Mouse (Mus musculus) cerebellum, postnatal 36 days (tissue): ENCODE measurements at regions not wholly inside any gene's neighbourhood (a gene's known extent, or its start where the extent isn't known, plus 50 kb on each side); places are given as distances from the start of the nearest gene placed in this dataset.

Source experiments
- DNase-seq, 2 experiments: peaks; one replicate each; pipeline ENCODE4 v3.0.0; 2021 to 2022; ENCODE audit warnings: mixed read lengths in 2 of 2

- DNase-seq, result no peak
Measured at GRCm38 (mm10) chr17:10079853-10080650, 239.6 kb downstream of the Qk start.

DNA sequence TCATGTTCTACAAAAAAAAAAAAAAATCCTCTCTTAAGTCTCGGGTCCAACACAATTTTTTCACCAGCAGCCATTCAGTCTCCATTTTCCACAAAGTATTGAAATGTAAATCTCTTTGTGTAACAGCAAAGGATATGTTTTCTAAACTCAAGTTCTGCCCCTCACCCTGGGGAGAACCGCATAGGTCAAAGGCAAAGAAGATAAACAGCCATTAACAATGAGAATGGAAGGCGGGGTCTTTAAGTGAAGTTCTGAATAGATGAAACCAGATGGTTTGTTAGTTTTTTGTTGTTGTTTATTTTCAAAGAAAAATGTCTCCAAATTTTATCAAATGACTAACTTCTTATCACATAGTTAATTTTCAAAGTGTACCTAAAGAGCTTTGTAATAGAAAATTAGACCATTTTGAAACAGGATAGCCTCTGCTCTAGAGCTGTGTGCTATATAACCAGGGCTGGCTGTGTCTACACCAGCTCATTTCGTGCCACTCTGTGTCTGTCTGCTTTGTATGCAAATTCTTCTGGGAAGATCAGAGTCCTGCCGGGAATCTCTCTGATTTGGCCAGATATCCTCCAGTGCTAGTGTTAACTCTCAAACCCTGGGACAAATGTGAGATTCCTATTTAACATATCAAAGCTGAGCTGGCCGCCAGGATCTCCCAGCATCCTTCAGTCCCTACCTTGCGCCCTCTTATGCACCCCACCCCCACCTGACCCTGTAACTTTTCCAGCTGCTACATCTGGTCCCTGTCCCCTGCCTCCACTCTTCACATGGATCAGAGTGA, 240.9 kb downstream of the Qk start:
- no peak for DNase-seq

DNA sequence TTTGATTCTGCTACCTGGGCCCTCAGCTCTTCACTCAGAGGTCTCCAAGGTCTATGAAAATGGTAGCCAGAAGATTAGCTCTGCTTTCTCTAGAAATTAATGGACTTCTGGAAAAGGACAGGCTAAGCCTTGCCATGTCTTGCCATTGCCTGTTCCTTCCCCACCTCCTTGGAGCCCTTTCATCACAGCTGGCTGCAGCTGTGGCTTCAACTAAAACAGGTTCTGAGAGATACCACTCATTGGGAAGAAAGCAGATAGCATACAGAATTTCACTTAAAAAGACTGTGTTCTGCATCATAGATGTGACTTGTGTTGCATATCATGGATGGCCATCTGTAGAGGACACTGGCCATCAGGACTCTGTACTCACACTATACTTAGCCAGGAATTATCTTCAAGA, 246.4 kb downstream of the Qk start:
- DNase-seq, result no peak

GRCm38 (mm10) chr17:10069251-10069650, 250.4 kb downstream of the Qk start:
- no peak for DNase-seq

- no peak for DNase-seq
Measured at GRCm38 (mm10) chr17:10065131-10065530, 254.5 kb downstream of the Qk start.

- no peak for DNase-seq
Measured at GRCm38 (mm10) chr17:10062546-10063100, 257.0 kb downstream of the Qk start.

DNA sequence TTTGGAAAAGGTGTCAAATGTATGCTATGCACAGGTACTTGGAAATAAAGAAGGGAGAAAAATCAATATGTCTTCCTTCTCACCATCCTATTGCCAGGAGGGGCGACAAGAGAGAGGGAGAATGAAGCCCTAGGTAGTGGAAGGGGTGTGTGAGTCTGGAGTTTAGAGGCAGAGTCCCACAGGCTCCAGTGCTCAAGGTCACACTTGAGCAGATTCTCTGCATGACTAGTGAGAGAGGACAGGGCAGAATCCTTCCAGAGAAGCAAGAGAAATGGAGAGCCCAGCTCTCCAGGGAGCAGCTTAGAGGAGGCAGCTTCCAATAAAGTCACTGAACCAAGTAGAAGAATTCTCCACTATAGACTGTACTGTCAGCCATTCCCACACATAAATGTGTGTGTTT, 261.9 kb downstream of the Qk start:
- no peak for DNase-seq

GRCm38 (mm10) chr17:10056096-10056495, 263.6 kb downstream of the Qk start:
- no peak for DNase-seq

DNA sequence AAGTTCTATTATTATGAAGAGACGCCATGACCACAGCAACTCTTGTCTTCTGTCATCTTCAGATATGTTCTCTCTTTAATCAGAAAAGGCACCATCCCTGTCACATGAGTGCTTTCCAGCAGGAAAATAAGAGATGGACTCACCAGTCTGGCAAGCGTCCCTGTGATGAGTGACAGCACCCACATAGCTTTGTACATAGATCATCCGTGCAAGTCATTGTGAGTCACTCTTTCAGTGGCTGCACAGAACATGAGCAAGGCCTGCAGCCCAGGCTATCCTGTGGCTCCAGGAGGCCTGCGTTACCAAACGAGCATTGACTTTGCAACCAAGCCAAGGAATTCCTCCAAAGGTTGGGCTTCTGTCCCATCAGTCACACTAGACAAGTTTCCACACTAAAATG, 265.3 kb downstream of the Qk start:
- no peak for DNase-seq

DNA sequence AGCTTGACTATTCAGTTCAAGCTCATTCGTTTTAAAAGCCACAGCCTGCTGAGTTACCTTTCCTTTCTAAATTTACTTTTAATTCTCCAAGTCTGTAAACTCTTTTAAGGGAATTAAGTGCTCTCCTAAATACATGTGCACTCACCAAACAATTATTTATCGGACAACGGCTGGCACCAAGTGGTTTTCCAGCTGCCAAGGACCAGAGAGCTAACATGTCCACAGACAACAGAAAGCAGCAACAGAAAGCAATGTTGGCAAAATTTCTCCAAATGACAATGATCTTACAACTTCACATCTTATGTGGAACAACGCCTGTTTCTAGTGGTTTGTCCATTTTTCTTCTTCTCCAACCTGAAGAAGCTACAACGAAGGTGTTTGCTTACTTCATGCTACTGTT, 275.3 kb downstream of the Qk start:
- no peak for DNase-seq

- no peak for DNase-seq
Measured at GRCm38 (mm10) chr17:10042042-10042652, 277.5 kb downstream of the Qk start.

GRCm38 (mm10) chr17:10040951-10041359, 278.7 kb downstream of the Qk start:
- no peak for DNase-seq

- DNase-seq, result no peak
Measured at GRCm38 (mm10) chr17:10040375-10040774, 279.3 kb downstream of the Qk start.

DNA sequence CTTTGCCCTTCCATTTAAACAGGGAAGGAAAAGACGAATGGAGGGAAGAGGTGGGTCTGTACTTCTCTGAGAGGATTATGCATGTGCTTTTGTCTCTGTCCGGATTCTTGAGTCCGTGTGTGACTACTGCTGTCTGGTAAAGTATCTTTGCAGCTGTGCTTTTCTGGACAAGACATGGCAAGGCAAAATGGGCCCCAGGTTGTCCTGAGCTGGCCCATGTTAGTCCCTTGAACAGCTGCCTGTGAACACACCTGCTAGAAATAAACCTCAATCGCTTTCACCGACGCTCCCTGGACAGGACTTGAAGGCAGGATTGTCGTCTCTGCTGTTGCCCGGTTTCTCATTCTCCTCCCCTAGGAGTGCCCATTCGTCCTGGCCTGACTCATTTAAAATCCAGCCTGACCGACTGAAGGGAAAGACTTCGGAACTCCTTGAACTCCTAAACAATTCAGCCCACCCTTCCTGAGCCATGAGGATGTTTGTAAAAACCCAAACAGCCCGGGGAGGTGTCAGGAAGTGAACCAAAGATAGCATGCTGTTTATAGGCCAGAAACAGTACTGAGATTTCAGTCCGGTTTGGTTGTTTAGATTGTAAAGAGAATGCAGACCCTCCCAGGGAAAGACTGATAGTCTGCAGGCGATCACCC, 281.7 kb downstream of the Qk start:
- DNase-seq, result no peak

DNA sequence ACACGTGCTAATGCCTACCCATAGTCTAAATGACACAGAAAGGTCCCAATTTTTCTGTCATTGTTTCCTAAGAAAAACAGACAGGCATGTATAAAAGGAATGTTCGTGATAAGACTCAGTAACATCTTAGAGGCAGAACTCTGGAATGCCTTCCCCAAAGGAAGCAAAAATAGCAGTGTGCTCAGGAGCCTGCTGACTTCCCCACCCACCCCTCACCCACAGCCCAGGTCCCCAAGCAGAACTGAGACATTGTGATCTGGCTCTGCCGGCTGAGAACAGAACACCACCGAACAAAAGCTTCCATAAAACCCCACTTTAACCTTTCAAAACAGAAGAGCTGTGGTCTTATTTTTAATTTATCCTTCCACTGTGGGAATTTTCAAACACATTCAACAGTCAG, 286.1 kb downstream of the Qk start:
- DNase-seq, result no peak

DNA sequence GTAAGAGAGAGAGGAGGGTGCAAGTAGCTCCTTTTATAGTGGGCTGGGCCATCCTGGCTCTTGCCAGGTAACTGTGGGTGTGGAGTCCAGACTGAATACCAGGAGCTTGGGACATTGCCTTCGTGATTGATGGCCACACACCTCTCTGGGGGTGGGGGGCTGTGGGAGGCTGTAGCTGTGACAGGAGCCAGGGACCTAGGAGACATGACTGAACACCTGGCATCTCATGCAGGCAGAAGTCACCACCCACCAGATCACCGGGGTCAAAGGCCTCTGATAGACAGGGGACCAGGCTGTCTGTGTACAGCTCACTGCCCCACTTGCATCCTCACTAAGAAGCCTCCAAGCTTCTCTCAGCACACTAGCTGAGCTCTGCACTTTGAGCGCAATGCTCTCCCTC, 288.6 kb downstream of the Qk start:
- DNase-seq, result no peak

- DNase-seq, result no peak
Measured at GRCm38 (mm10) chr17:10026770-10027169, 292.9 kb downstream of the Qk start.

GRCm38 (mm10) chr17:10025212-10025611, 294.4 kb downstream of the Qk start:
- no peak for DNase-seq

GRCm38 (mm10) chr17:10024323-10024722, 295.3 kb downstream of the Qk start:
- DNase-seq, result no peak

DNA sequence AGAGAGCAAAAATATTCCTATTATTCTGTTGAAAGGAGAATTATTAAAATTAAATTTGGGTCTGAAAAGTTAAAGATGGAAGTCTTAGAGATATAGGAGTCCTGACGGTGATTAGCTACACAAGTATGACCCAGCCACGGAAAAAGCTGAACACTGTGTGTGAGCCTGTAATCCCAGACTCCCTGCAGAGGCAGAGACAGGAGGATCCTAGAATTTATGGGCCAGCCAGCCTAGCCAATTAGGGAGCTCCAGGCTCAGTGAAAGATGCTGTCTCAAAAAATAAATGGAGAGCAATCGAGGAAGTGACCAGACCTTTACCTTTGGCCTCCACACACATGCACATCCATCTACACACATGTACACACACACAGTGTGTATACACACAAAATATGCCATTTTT, 307.5 kb downstream of the Qk start:
- no peak for DNase-seq

- DNase-seq, result no peak
Measured at GRCm38 (mm10) chr17:10011728-10012127, 307.9 kb downstream of the Qk start.

- DNase-seq, result no peak
Measured at GRCm38 (mm10) chr17:10001071-10001591, 318.5 kb downstream of the Qk start.

DNA sequence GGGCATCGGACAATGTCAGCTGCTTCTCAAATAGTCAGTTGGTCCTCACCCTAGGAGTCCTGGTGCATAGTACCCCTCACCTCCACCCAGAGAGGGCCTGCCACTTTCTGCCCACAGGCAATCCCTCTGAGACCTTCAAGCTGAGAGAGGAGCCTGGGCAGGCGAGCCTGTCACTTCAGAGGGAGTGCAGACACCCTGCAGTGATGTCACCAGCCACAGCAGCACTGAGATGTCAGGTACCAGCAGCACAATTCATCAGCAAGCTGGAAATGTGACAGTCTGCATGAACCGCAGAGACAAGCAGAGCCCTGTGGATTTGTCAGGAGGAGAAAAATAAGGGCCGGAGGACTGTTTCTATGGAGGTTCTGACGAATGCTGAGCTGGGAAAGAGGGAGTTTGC, 324.3 kb downstream of the Qk start:
- no peak for DNase-seq
